Mouse (Mus musculus) Muller cell, postnatal 12 days (primary cell): ENCODE results near the gene Srebf2.

Source experiments
- DNase-seq: peaks from one replicate; pipeline ENCODE4 v3.0.0-alpha.2; 2015; ENCODE audit errors: inconsistent ontology term

Srebf2 gene

DNA sequence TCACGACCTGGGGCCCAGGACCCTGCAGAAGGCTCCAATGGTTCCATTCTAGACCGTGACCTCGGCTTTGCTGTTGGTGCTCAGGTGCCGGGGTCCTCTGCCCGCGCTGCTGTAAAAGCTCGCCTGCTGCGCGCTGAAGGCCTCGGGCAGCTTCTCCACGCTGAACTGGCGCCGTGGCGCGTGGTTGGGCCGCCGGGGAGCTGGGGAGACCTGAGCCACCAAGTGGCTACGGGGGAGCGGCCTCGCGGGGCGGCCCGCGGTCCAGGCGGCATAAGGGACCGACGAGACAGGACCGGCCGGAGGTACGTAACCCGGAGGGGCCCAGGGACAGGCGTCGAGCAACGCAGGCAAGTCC, 60.1 kb downstream of the Srebf2 start:
- DNase-seq: no peak

GRCm38 (mm10) chr15:82207504-82208219, 60.7 kb downstream of the Srebf2 start:
- no peak for DNase-seq

DNA sequence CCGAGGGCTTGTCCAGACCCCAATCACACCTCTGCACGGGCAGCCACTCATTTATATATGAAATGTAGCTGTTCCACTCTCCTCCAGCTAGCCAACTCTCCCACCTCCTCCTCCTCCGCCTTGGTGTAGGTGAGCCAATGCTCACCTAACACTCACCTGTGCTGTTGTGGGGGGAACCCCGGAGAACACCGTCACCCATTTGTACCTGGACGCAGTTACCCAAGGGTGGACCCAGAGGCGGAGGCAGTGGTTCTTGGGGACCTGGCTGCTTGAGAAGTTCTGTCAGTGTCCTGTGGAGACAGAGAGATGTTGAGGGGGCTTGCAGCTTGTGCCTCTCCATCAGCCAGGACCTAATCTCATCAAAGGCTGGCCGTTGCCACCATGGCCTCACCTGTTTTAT, 61.3 kb downstream of the Srebf2 start:
- no peak for DNase-seq

- no peak for DNase-seq
Observed at GRCm38 (mm10) chr15:82209295-82210050, 62.5 kb downstream of the Srebf2 start.

- DNase-seq: no peak
Observed at GRCm38 (mm10) chr15:82210801-82211200, 63.8 kb downstream of the Srebf2 start.

DNA sequence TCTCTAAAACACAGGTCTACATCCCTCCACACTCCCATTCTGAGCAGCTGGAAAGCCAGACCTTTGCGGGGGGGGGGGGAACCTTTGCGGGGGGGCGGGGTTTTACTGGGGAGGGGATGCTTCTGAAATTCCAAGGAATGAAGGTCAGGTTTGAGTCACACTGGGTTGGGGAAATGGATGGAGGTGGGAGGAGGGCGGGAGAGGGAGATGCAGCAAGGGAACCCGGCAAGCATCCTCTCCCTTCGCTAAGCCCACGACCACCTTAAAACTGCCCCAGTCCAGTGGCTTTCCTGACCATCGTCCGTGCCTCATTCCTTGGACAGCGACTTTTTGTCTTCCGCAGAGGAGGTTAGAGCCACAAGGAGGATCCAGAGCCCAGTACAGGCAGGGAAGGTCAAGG, 64.3 kb downstream of the Srebf2 start:
- DNase-seq: no peak

GRCm38 (mm10) chr15:82211911-82212751, 65.2 kb downstream of the Srebf2 start:
- DNase-seq: peak; percentile 50

DNA sequence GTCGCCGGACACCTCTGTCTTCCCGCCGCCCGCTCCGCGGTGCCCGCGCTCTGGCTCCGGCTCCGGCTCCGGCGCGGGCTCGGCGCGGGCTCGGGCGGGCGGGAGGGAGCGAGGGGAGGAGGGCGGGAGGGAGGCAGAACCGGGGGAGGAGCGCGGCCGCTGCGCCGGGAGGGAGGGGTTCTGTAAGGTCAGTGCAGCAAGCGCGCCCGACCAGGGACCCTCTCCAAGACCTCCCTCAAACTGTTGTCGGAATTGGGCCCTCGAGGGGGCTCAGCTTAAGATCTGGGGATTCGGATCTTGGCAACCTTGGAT, 65.7 kb downstream of the Srebf2 start, which contains the start of gene Shisa8:
TSS of gene Shisa8 (minus strand) at position 64 of the 312 bp plus-strand sequence.
- peak; percentile 47 for DNase-seq

- no peak for DNase-seq
Observed at GRCm38 (mm10) chr15:82213222-82213621, 66.2 kb downstream of the Srebf2 start.

DNA sequence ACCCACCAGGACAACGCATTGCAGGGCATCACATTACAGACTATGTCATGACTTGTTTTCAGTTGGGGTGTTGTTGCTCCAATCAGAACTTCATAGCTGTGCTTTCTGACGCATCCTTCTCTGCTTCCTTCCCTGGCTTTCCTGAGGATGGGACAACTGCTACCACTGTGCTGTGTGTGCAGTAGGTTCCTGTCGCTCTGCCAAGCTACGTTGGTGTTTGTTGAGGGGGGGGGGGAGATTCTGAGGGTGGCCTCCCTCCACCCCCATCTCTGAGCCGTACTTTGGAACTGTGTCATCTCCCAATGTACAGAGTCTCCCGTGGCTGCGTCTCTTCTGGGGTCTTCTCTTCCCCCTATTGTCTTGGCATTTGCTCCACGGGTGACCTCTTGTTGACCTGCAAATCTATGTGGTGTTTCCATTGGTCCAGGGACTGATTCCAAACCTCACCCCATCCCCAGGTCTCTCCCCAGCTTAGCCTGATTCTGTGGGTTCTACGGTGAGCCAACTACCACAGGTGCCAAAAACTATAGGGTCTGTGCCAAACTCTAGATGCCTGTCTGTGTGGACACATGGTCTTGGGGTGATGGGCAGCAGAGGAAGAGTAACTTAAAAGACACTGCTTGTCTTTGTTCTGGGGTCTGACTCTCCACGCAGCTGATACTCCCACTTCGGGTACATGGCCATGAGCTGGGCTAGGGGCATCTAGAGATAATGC, 68.5 kb downstream of the Srebf2 start:
- no peak for DNase-seq

- no peak for DNase-seq
Observed at GRCm38 (mm10) chr15:82216142-82216827, 69.3 kb downstream of the Srebf2 start.

GRCm38 (mm10) chr15:82217039-82217438, 70.1 kb downstream of the Srebf2 start:
- no peak for DNase-seq

GRCm38 (mm10) chr15:82217980-82218379, 71.0 kb downstream of the Srebf2 start:
- no peak for DNase-seq

- DNase-seq: no peak
Observed at GRCm38 (mm10) chr15:82218778-82219666, 72.0 kb downstream of the Srebf2 start.

DNA sequence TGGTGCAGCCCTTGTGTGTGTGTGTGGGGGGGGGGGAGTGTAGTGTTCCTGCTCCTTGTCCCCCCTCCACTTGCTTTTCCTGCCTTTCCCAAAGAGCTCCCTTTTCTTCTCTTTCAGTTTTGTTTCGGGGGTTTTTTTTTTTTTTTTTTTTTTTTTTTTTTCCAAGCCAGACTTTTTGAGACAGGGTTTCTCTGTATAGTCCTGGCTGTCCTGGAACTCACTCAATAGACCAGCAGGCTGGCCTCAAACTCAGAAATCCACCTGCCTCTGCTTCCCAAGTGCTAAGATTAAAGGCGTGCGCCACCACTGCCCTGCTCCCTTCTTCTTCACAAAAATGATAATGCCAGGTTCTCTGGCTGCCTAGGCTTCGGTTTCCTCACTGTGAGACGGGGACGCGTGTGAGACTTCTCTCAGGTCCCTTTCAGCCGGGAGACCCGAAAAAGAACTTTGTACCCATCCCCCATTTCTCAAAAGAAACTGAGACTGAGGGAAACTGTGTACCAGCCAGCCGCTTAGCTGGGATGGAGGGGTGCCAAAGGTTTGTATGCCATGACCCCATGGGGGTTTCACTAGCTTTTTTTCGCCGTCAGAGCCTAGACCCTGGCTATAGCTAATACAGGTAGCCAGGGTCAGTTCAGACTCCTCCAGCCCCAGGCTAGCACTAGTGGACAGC, 73.2 kb downstream of the Srebf2 start:
- no peak for DNase-seq

DNA sequence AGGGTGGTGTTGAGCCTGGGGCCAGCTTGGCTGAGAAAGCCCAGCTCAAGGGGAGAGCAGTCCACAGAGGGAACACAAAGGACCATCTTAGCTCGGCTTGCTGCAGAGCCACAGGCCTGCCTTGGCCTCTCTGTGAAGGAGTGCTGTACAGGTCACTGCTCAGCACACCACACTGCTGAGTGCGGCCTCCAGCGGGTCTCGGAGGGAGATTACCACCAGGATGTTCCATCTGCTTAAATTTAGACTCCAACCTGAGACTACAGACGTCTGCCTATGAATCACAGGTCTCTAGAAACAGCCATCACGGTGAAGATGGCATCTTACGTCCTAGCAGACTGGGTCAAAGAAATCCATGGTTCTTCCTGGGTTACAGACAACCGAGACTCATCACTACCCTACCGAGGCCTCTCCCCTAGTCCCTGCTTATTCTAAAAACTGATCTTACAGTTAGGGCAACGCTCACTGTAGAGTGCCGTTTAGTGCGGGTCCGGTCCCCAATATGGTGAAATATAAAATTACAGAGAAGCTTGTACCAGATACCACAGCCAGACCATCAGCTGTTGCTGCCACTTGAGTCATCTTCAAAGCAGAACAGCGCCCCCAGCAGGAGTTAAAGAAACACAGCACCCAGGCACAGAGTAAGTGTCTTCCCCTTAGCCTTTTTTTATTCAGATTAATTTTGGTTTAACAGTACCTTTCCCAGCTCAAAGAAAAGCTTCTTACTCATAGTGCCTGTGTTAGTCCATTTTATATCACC, 74.3 kb downstream of the Srebf2 start:
- DNase-seq: no peak

- DNase-seq: no peak
Observed at GRCm38 (mm10) chr15:82223251-82223650, 76.3 kb downstream of the Srebf2 start.

GRCm38 (mm10) chr15:82223657-82224601, 76.9 kb downstream of the Srebf2 start, which contains the start of gene Tnfrsf13c:
Gene Tnfrsf13c (minus strand): TSS chr15:82224369.
- peak; percentile 54 for DNase-seq
